Mouse (Mus musculus) stomach, embryonic 14.5 days (tissue): ENCODE results near the gene Atp8a1. TPM values are rescaled to one million over a fixed set of nuclear protein-coding genes. Genes with fewer than 3 reads are reported as not detected.

ENCODE experiments used
- ATAC-seq: fragments of 200-750 bp; cut with Nextera tagmentation; 2 replicates; pipeline ENCODE4 v1.8.0; 2017; ENCODE audit warnings: low read depth, moderate TSS enrichment; ENCODE audit not compliant: insufficient number of reproducible peaks, insufficient read depth, low FRiP score
- H3K27ac ChIP-seq: fragments of 300-500 bp; sonication (generic); 2 replicates; pipeline ENCODE4 v1.5.1; 2014; ENCODE audit warnings: mild to moderate bottlenecking, low read length, moderate library complexity, mixed read lengths
- H3K27me3 ChIP-seq: fragments of 300-500 bp; sonication (generic); 2 replicates; pipeline ENCODE4 v1.6.1; 2014; ENCODE audit warnings: low read length, control low read depth, mixed read lengths; ENCODE audit not compliant: control insufficient read depth, insufficient read depth
- H3K36me3 ChIP-seq: fragments of 300-500 bp; sonication (generic); 2 replicates; pipeline ENCODE4 v1.6.1; 2014; ENCODE audit warnings: mild to moderate bottlenecking, control low read depth, low read length, moderate library complexity, mixed read lengths; ENCODE audit not compliant: control insufficient read depth, insufficient read depth
- H3K4me1 ChIP-seq: fragments of 300-500 bp; sonication (generic); 2 replicates; pipeline ENCODE4 v1.6.1; 2014; ENCODE audit warnings: low read length, control low read depth, mixed read lengths; ENCODE audit not compliant: control insufficient read depth, insufficient read depth
- H3K4me2 ChIP-seq: fragments of 300-500 bp; sonication (generic); replicated peaks from 2 replicates; pipeline ENCODE4 v1.6.1; 2014; ENCODE audit warnings: low read depth, low read length, control low read depth
- H3K4me3 ChIP-seq: fragments of 300-500 bp; sonication (generic); 2 replicates; pipeline ENCODE4 v1.5.1; 2014; ENCODE audit warnings: low read depth, low read length, control low read depth
- H3K9ac ChIP-seq: fragments of 300-500 bp; sonication (generic); replicated peaks from 2 replicates; pipeline ENCODE4 v1.6.1; 2014; ENCODE audit warnings: low read depth, mild to moderate bottlenecking, control low read depth, low read length, moderate library complexity, mixed read lengths
- H3K9me3 ChIP-seq: fragments of 300-500 bp; sonication (generic); 2 replicates; pipeline ENCODE4 v1.6.1; 2016; ENCODE audit warnings: low read depth, low read length, control low read depth; ENCODE audit not compliant: control insufficient read depth
- WGBS: fragments of 180-500 bp; shearing (Covaris S2); extraction: QIAGEN DNeasy Blood & Tissue Kit; methylation state at CpG from one replicate; pipeline ENCODE4 v1.1.7; 2014; 5-methylcytosine and 5-hydroxymethylcytosine counted together
- polyA plus RNA-seq: library from polyadenylated mRNA; unstranded; fragments of >200 nt; fragmentation: Nextera tagmentation; extraction: Ambion mirVana; gene quantifications from 2 replicates; pipeline ENCODE4 v1.2.1, GENCODE M21; 2014

Gene Atp8a1
- polyA plus RNA-seq, 1 experiment from 2014 or later, result 8.6 TPM

GRCm38 (mm10) chr5:67696741-67697596 lies 150.3 kb downstream of the Atp8a1 start:
- no peak for ATAC-seq
- no peak overlapping the region for H3K4me2 ChIP-seq
- 21% methylated on average over 12 of the region's 12 CpGs for WGBS

GRCm38 (mm10) chr5:67695055-67695710 lies 152.1 kb downstream of the Atp8a1 start:
- Histone ChIP-seq H3K4me2 (no peak overlapping the region), H3K9me3 (no peaks in the 10 kb centered on the region), H3K27ac (no peak overlapping the region), H3K27me3 (no peaks in the 10 kb centered on the region), H3K36me3 (no peaks in the 10 kb centered on the region), H3K4me1 (no peaks in the 10 kb centered on the region), H3K9ac (no peak overlapping the region), H3K4me3 (no peak overlapping the region)
- WGBS, result 85% methylated on average over 14 of the region's 14 CpGs
- no peak for ATAC-seq

More at GRCm38 (mm10) chr5:67696741-67697596, 150.3 kb downstream of the Atp8a1 start:
- H3K27ac ChIP-seq, result no peak overlapping the region
- no peaks in the 10 kb centered on the region for H3K27me3 ChIP-seq
- H3K9me3 ChIP-seq, result no peaks in the 10 kb centered on the region
- H3K4me3 ChIP-seq, result no peak overlapping the region
- no peaks in the 10 kb centered on the region for H3K4me1 ChIP-seq
- no peak overlapping the region for H3K9ac ChIP-seq
- H3K36me3 ChIP-seq, result no peaks in the 10 kb centered on the region

GRCm38 (mm10) chr5:67690336-67690735 lies 156.9 kb downstream of the Atp8a1 start:
- Histone ChIP-seq H3K9me3 (no peaks in the 10 kb centered on the region), H3K4me1 (no peaks in the 10 kb centered on the region), H3K4me3 (no peak overlapping the region), H3K27me3 (no peaks in the 10 kb centered on the region), H3K9ac (no peak overlapping the region), H3K27ac (no peak overlapping the region), H3K36me3 (no peaks in the 10 kb centered on the region), H3K4me2 (no peak overlapping the region)
- 89% methylated on average over 9 of the region's 9 CpGs for WGBS
- no peak for ATAC-seq

- H3K9ac ChIP-seq, result no peak overlapping the region
- 91% methylated on average over 8 of the region's 8 CpGs for WGBS
- no peaks in the 10 kb centered on the region for H3K9me3 ChIP-seq
- no peak overlapping the region for H3K27ac ChIP-seq
- ATAC-seq, result no peak
- H3K4me2 ChIP-seq, result no peak overlapping the region
- no peak overlapping the region for H3K4me3 ChIP-seq
- H3K4me1 ChIP-seq, result no peaks in the 10 kb centered on the region
- no peaks in the 10 kb centered on the region for H3K36me3 ChIP-seq
- no peaks in the 10 kb centered on the region for H3K27me3 ChIP-seq
Observed at GRCm38 (mm10) chr5:67688001-67688400, 159.2 kb downstream of the Atp8a1 start.

GRCm38 (mm10) chr5:67685906-67686305 lies 161.3 kb downstream of the Atp8a1 start:
- H3K36me3 ChIP-seq, result no peaks in the 10 kb centered on the region
- H3K4me1 ChIP-seq, result no peaks in the 10 kb centered on the region
- no peak overlapping the region for H3K9ac ChIP-seq
- no peak overlapping the region for H3K27ac ChIP-seq
- no peak overlapping the region for H3K4me3 ChIP-seq
- no peaks in the 10 kb centered on the region for H3K27me3 ChIP-seq
- 83% methylated on average over 7 of the region's 7 CpGs for WGBS
- H3K9me3 ChIP-seq, result no peaks in the 10 kb centered on the region
- H3K4me2 ChIP-seq, result no peak overlapping the region
- no peak for ATAC-seq

GRCm38 (mm10) chr5:67685461-67685860 lies 161.8 kb downstream of the Atp8a1 start:
- Histone ChIP-seq H3K36me3 (no peaks in the 10 kb centered on the region), H3K4me3 (no peak overlapping the region), H3K27ac (no peak overlapping the region), H3K9me3 (no peaks in the 10 kb centered on the region), H3K4me1 (no peaks in the 10 kb centered on the region), H3K4me2 (no peak overlapping the region), H3K9ac (no peak overlapping the region), H3K27me3 (no peaks in the 10 kb centered on the region)
- 44% methylated on average over 5 of the region's 5 CpGs for WGBS
- ATAC-seq, result no peak

- H3K4me2 ChIP-seq, result no peak overlapping the region
- 52% methylated on average over 3 of the region's 3 CpGs for WGBS
- no peaks in the 10 kb centered on the region for H3K36me3 ChIP-seq
- no peak overlapping the region for H3K4me3 ChIP-seq
- H3K4me1 ChIP-seq, result peaks cover 5% of the 10 kb centered on the region; the same call in 1 of the 2 replicates
- H3K9ac ChIP-seq, result no peak overlapping the region
- no peak for ATAC-seq
- H3K27me3 ChIP-seq, result no peaks in the 10 kb centered on the region
- H3K27ac ChIP-seq, result peak overlapping the region; percentile 0; the same call in 1 of the 2 replicates
- no peaks in the 10 kb centered on the region for H3K9me3 ChIP-seq
Observed at GRCm38 (mm10) chr5:67678819-67679218, 168.4 kb downstream of the Atp8a1 start.

GRCm38 (mm10) chr5:67673008-67673407 lies 174.2 kb downstream of the Atp8a1 start:
- Histone ChIP-seq H3K9me3 (no peaks in the 10 kb centered on the region), H3K36me3 (no peaks in the 10 kb centered on the region), H3K4me2 (no peak overlapping the region), H3K9ac (no peak overlapping the region), H3K27me3 (no peaks in the 10 kb centered on the region), H3K4me1 (0 out of 2 replicates have a peak, but pooled peaks cover 3% of the 10 kb centered on the region), H3K4me3 (no peak overlapping the region), H3K27ac (no peak overlapping the region)
- WGBS, result 79% methylated on average over 4 of the region's 4 CpGs
- no peak for ATAC-seq
